Mouse (Mus musculus) heart, adult 2 months (tissue): Measurements from ENCODE around the gene Gm20388. TPM values are rescaled to one million over a fixed set of nuclear protein-coding genes. Genes with fewer than 3 reads are reported as not detected.

Experiments
- DNase-seq, 2 experiments: peaks; one replicate each; pipeline ENCODE4 v3.0.0; 2021
- H3K27ac ChIP-seq: fragments of 200-600 bp; 2 replicates; pipeline ENCODE4 v1.8.1; 2022
- H3K27me3 ChIP-seq: fragments of 200-500 bp; 2 replicates; pipeline ENCODE4 v1.6.1; 2012; ENCODE audit warnings: mild to moderate bottlenecking, low read length, inconsistent platforms, mixed read lengths; ENCODE audit not compliant: control insufficient read depth, insufficient read depth
- H3K36me3 ChIP-seq: fragments of 200-500 bp; 2 replicates; pipeline ENCODE4 v1.6.1; 2012; ENCODE audit warnings: low read length, inconsistent platforms; ENCODE audit not compliant: control insufficient read depth, insufficient read depth
- H3K4me1 ChIP-seq: fragments of 200-500 bp; 2 replicates; pipeline ENCODE4 v1.6.1; 2011; ENCODE audit warnings: low read length; ENCODE audit not compliant: control insufficient read depth, insufficient read depth
- H3K4me3 ChIP-seq: fragments of 200-600 bp; 2 replicates; pipeline ENCODE4 v1.8.1; 2022
- H3K79me2 ChIP-seq: fragments of 200-500 bp; replicated peaks from 2 replicates; pipeline ENCODE4 v1.6.1; 2012; ENCODE audit warnings: mild to moderate bottlenecking, inconsistent platforms, low read length, moderate library complexity, mixed read lengths; ENCODE audit not compliant: control insufficient read depth, insufficient read depth
- H3K9ac ChIP-seq: fragments of 200-500 bp; 2 replicates; pipeline ENCODE4 v1.6.1; 2012; ENCODE audit warnings: low read depth, mild to moderate bottlenecking, control low read depth, inconsistent platforms, low read length, mixed read lengths
- CTCF ChIP-seq: fragments of 200-600 bp; IDR thresholded peaks from 2 replicates; pipeline ENCODE4 v1.8.1; 2022; ENCODE audit warnings: antibody characterized with exemption, mild to moderate bottlenecking, moderate library complexity
- EP300 ChIP-seq: fragments of 200-500 bp; IDR thresholded peaks from 2 replicates; pipeline ENCODE4 v1.6.1; 2011; ENCODE audit warnings: low read depth, low read length, control low read depth; ENCODE audit not compliant: insufficient read depth
- POLR2A ChIP-seq: fragments of 200-500 bp; IDR thresholded peaks from 2 replicates; pipeline ENCODE4 v1.6.1; 2011; ENCODE audit warnings: mild to moderate bottlenecking, low read depth, low read length, control low read depth; ENCODE audit not compliant: insufficient read depth
- WGBS: fragments of 180-500 bp; shearing (Covaris S2); methylation state at CpG from one replicate; pipeline ENCODE4 v1.1.7; 2018; 5-methylcytosine and 5-hydroxymethylcytosine counted together
- intact Hi-C: fragments of 180-260 bp; cut with DNase I; formaldehyde crosslinking; loops from one replicate; pipeline ENCODE4 v1.15.1; 2025
- polyA plus RNA-seq: library from polyadenylated mRNA; depleted of rRNA; stranded (reverse); fragments of >200 nt; gene quantifications from 2 replicates; pipeline ENCODE4 v1.2.3, GENCODE M21; 2012
- total RNA-seq, 2 experiments: library from RNA; stranded (reverse); gene quantifications; 2 replicates each; pipeline ENCODE4 v1.2.3; 2021

Gm20388 gene
- total and polyA plus RNA-seq, 3 experiments = 1.8 to 32.3 TPM; not detected in 1

DNA sequence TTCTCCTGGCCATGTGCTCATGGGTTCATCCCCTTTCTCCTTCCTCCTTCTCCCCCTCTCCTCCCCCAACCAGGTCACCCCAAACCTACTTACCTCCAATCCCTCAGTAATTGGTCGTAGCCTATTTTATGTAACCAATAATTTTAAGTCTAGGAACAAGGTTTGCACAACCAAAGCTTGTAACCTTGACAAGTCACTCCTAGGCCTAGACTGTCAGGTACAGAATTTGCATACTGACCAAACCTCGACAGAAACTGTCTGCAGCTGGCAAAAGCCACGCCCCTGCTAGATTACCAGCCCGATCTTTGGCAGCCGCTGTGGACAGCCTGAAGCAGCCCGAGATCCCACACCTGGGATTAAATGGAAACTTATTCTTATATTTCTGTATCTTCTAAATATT, 2461.1 kb downstream of the Gm20388 start:
- no peak for DNase-seq
- H3K79me2 ChIP-seq = no peaks in the 10 kb centered on the region
- H3K9ac ChIP-seq = no peak overlapping the region
- intact Hi-C loops = loop anchor here (10.0 kb wide), 1 partner anchor 853 kb away; the partner anchor contains the start of gene Cdk10
- H3K36me3 ChIP-seq = no peaks in the 10 kb centered on the region
- no peaks in the 10 kb centered on the region for H3K27me3 ChIP-seq
- 57% methylated on average over 6 of the region's 6 CpGs for WGBS
- no peak overlapping the region for H3K27ac ChIP-seq
- H3K4me1 ChIP-seq = peaks cover 4% of the 10 kb centered on the region
- TF ChIP-seq EP300 (no peak), CTCF (no peak), POLR2A (no peak)
- no peak overlapping the region for H3K4me3 ChIP-seq

DNA sequence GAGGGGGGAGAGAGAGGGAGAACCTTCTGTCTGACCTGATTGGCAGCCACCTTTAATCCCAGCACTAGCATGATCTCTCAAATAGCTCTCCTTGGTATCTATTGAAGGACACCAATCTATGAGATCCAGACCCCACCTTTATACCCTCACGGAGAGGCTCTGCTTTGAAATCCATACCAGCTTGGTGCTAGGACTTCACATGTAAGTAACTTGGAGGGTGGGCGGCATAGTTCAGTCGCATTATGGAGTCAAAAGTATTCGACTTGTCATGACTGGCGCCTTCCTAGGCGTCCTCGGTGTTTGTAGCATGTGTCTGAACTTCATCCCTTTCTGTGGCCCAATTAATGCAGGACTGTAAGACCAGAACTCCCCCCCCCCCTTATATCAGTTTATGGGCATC, 2464.7 kb downstream of the Gm20388 start:
- DNase-seq = no peak
- TF ChIP-seq EP300 (no peak), CTCF (no peak), POLR2A (no peak)
- Histone ChIP-seq H3K4me3 (no peak overlapping the region), H3K4me1 (peaks cover 3% of the 10 kb centered on the region; the same call in 1 of the 2 replicates), H3K9ac (no peak overlapping the region), H3K27me3 (no peaks in the 10 kb centered on the region), H3K36me3 (peaks cover 6% of the 10 kb centered on the region; the same call in 1 of the 2 replicates), H3K79me2 (peaks cover 5% of the 10 kb centered on the region), H3K27ac (no peak overlapping the region)
- 93% methylated on average over 7 of the region's 7 CpGs for WGBS
- intact Hi-C loops = loop anchor here (5.0 to 10.0 kb wide), 2 partner anchors 67 to 849 kb away; partner anchors contain the start of genes Cdk10 and Mvd

DNA sequence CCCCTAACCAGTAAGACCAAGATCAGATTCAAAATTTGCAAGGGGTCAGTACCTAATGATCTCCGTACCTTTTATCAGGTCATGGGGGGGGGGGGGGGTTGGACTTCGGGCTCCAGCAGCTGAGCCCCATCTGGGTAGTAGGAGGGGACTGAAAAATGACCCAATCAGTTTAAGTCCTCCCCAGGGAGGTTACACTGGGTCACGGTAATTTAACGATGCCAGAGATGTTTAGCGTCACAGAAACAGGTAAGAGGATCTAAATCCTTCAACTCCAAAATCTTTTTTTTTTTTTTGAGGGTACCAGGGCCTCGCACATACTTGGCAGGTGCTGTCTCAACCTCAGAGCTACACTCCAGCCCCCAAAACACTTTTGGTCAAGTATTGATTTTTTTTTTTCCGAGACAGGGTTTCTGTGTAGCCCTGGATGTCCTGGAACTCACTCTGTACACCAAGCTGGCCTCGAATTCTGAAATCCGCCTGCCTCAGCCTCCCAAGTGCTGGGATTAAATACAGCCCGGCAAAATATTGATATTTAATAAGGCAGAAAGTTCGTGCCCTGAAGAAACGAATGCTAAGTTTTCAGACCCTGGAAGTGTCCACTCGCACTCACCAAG, 2465.2 kb downstream of the Gm20388 start:
- no peak for DNase-seq
- 22% methylated on average over 13 of the region's 13 CpGs for WGBS
- Histone ChIP-seq H3K36me3 (peaks cover 6% of the 10 kb centered on the region; the same call in 1 of the 2 replicates), H3K4me1 (peaks cover 3% of the 10 kb centered on the region; the same call in 1 of the 2 replicates), H3K9ac (peak overlapping the region; percentile 25; the same call in 1 of the 2 replicates), H3K4me3 (peak overlapping the region; percentile 60), H3K79me2 (peaks cover 7% of the 10 kb centered on the region), H3K27ac (peak overlapping the region; percentile 65), H3K27me3 (no peaks in the 10 kb centered on the region)
- intact Hi-C loops = loop anchor here (2.0 to 10.0 kb wide), 3 partner anchors 66 to 849 kb away; partner anchors contain the start of genes Cdk10, Ctu2, Mvd and Rnf166
- TF ChIP-seq EP300 = no peak
- TF ChIP-seq POLR2A = no peak
- TF ChIP-seq CTCF = no peak

DNA sequence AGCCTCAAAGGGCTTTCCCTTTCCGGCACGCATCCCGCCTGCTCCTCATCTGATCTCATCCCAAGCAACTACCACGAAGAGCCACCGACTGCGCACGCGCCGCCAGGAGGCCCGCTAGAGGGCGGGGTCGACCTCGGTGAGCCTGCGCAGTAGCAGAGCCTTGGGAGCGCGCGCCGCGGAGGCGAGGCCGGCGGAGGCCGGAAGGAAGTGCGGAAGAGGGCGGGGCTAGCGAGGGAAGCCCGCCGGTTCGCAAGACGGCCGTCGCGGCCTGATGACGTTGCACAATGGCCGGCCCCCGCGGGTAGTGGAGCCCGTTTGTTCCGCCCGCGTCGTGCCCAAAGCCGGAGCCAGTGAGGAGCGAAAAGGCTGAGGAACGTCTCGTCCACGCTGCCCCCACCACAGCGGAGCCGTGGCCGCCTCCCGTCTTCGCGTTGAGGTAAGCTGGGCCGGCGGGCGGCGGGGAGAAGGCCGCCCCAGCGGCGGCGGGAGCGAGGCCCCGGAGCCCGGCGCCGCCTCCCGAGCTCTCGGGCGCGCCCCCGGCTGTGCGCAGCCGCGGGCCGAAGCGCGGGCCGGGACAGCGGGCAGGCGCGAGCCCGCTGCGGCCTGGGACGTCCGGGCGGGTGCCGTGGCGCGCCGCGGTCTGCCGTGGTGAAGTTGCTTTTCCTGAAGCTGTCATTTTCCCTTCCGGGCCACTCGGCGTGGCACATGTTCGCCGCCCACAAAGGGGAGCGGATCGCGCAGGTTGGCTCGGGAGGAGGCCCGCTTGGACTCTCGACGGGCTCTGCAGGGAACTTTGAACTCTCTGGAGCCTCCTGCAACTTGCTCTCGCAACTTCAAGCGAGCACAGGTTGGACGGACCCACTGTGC, 2466.0 kb downstream of the Gm20388 start, which contains the start of gene Zc3h18:
Gene Zc3h18, plus strand, starts transcription at position 245 of the 867 bp plus-strand sequence.
- peaks cover 6% of the 10 kb centered on the region; the same call in 1 of the 2 replicates for H3K36me3 ChIP-seq
- peaks cover 9% of the 10 kb centered on the region for H3K79me2 ChIP-seq
- H3K9ac ChIP-seq = peak within 1 kb of the TSS; percentile 90
- peak; percentile 99 to 100 for DNase-seq
- peak; percentile 88 for TF ChIP-seq POLR2A
- peak; percentile 63 for TF ChIP-seq CTCF
- peak; percentile 54; the same call in 1 of the 2 replicates for TF ChIP-seq EP300
- H3K27me3 ChIP-seq = no peaks in the 10 kb centered on the region
- peaks cover 3% of the 10 kb centered on the region; the same call in 1 of the 2 replicates for H3K4me1 ChIP-seq
- intact Hi-C loops = loop anchor here (2.0 to 10.0 kb wide), 3 partner anchors 66 to 848 kb away; partner anchors contain the start of genes Cdk10, Ctu2, Mvd and Rnf166
- WGBS = under 1% methylated on average over 106 of the region's 107 CpGs
- H3K4me3 ChIP-seq = peak within 1 kb of the TSS; percentile 60
- peak within 1 kb of the TSS; percentile 93 for H3K27ac ChIP-seq

GRCm38 (mm10) chr8:122383039-122383438, 2472.4 kb downstream of the Gm20388 start:
- DNase-seq = no peak
- 71% methylated on average over 4 of the region's 4 CpGs for WGBS
- intact Hi-C loops = no loop called here
- Histone ChIP-seq H3K79me2 (peaks cover 9% of the 10 kb centered on the region), H3K27ac (no peak overlapping the region), H3K9ac (no peak overlapping the region), H3K27me3 (no peaks in the 10 kb centered on the region), H3K36me3 (peaks cover 2% of the 10 kb centered on the region; the same call in 1 of the 2 replicates), H3K4me1 (no peaks in the 10 kb centered on the region), H3K4me3 (no peak overlapping the region)
- TF ChIP-seq POLR2A (no peak), EP300 (no peak), CTCF (no peak)
